Mouse (Mus musculus): ENCODE data around the gene Syndig1l.

GRCm38 (mm10) chr12:84686176-84686575 lies 12.5 kb downstream of the Syndig1l start:
- no peak for TF ChIP-seq CHD2 (IDR thresholded peaks at IDR 0.05; ENCODE audit: low read depth, low read length)
- TF ChIP-seq ZNF384 (IDR thresholded peaks at IDR 0.05; ENCODE audit: low read depth, low read length), result no peak

All from ES-E14 (cell line).